Mouse (Mus musculus) ES-E14 (cell line): Measurements from ENCODE around the gene Sccpdh.

Experiments
- CHD2 ChIP-seq: IDR thresholded peaks from 2 replicates; pipeline ENCODE4 v1.6.1; 2014; ENCODE audit warnings: mild to moderate bottlenecking, low read depth, low read length, inconsistent platforms
- MAFK ChIP-seq: IDR thresholded peaks from 2 replicates; pipeline ENCODE4 v1.6.1; 2014; ENCODE audit warnings: mild to moderate bottlenecking, low read depth, low read length, inconsistent platforms; ENCODE audit not compliant: insufficient read depth
- ZC3H11A ChIP-seq: IDR thresholded peaks from 2 replicates; pipeline ENCODE4 v1.6.1; 2012; ENCODE audit warnings: low read depth, mild to moderate bottlenecking, inconsistent platforms, low read length, borderline replicate concordance
- ZNF384 ChIP-seq: IDR thresholded peaks from 2 replicates; pipeline ENCODE4 v1.6.1; 2012; ENCODE audit warnings: low read depth, low read length, inconsistent platforms

DNA sequence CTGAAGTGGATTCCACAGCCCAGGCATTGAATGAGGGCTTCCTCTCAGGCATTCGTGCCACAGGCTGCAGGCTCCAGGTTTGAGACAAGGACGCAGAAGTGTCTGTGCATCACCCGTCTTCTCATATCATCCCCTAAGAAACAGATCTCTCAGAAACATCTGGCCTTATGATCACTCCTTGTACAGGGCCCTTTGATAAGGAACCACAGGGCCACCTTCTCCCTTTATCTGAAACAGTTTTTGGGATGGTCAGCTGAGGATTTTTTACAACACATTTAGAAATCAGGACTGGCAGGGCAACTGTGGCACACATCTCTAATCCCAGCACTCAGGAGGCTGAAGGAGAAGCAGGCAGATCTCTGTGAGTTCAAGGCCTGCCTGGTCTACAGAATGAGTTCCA lies 18.7 kb upstream of the Sccpdh start:
- TF ChIP-seq ZNF384, result no peak
- no peak for TF ChIP-seq ZC3H11A
- TF ChIP-seq MAFK, result no peak
- no peak for TF ChIP-seq CHD2
